Mouse (Mus musculus): ENCODE results near the gene Gpr62. TPM values are rescaled to one million over a fixed set of nuclear protein-coding genes. Genes with fewer than 3 reads are reported as not detected.
A peak's percentile ranks its signal among the peaks of the same experiment; 100 is the strongest.
"Not testable (repeated sequence)": the region's sequence is repeated elsewhere in the genome, so short reads cannot be mapped to it uniquely, and the experiment has no call there.

The Gpr62 gene
- 1 to 10 TPM; 9.0 to 9.6 TPM for total RNA-seq (2021)
- long read RNA-seq, experiment 1, transcript Gpr62-201 (1 exons, 1,977 nt), result major isoform, 14 of 14 reads
- long read RNA-seq, experiment 1, partial matches to known transcripts, result 0 of 14 reads
- long read RNA-seq, experiment 1, other reads (novel, unspliced or antisense), result 0 of 14 reads
- long read RNA-seq, experiment 2, transcript Gpr62-201 (1 exons, 1,977 nt), result major isoform, 12 of 12 reads
- long read RNA-seq, experiment 2, partial matches to known transcripts, result 0 of 12 reads
- long read RNA-seq, experiment 2, other reads (novel, unspliced or antisense), result 0 of 12 reads

DNA sequence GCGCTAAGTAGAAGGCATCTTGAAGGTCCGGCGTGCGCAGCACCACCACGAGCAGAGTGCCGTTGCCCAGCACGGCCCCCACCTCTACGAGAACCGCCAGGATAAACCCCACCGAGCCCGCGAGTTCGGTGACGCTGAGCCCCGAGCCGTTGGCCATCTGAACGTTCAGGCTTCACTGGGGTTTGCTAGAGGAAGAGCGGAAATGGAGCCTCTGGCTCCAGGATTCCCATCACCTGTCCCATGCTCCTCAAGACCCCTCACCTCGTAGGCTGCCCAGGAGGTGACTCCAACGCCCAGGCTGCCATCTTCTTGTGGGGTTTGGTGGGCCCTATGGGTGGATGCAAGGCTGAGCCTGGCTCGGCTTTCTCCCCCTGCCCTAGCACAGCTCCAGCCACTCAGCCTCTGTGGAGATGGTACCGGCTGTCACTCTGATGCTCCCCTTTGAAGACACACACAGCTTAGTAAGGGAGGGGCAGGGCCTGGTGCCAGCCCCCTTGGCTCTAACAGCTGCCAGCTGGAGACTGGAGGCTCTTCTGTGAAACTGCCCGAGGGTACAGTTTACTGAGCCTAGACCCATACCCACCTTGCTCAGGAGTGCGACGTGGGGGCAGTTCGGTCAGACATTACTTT is at the start of gene Gpr62:
TSS of gene Gpr62 (minus strand) at position 368 of the 630 bp plus-strand sequence.
- peak; percentile 53 to 56 for DNase-seq (ENCODE audit: low spot score in 2 of 2)

DNA sequence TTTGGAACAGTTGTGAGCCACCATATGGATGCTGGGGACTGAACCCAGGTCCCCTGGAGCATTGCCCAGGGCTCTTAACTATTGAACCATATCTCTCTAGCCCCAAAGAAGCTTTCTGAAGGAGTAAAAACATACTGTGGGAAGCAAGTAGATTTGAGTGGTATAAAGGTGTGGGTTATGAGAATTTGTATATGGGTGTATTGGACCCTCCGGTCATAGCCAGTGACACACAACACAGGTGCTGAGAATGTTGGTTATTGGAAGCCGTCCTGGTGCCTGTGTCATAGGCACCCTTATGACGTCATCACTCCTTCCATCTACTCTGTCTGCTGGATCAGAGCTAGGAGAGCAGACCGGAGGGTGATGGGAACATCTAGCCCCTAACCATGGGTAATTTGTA is 48.5 kb upstream of the Gpr62 start, which contains the start of gene Iqcf5:
TSS of gene Iqcf5 (plus strand) at position 301 of the 400 bp plus-strand sequence.
- no peak for DNase-seq (ENCODE audit: low spot score in 2 of 2)

DNA sequence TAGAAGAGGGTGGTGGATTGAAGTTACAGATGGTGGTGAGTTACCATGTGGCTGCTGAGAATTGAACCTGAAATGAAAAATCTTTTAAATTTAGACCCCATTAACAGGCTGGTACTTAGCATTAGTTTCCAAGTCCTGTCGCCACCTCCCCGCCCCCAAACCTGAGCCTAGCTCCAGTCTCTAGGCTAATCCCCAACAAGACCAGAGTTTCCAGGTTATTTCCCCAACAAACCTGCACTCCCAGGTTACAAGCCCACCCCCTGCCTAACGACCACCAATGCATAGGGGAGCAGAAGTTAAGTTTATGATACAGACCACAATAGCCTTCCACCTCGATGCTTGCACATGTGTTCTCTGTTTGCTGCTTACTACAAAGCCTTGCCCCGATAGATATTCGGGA is 47.8 kb upstream of the Gpr62 start:
- no peak for DNase-seq (ENCODE audit: low spot score in 2 of 2)

DNA sequence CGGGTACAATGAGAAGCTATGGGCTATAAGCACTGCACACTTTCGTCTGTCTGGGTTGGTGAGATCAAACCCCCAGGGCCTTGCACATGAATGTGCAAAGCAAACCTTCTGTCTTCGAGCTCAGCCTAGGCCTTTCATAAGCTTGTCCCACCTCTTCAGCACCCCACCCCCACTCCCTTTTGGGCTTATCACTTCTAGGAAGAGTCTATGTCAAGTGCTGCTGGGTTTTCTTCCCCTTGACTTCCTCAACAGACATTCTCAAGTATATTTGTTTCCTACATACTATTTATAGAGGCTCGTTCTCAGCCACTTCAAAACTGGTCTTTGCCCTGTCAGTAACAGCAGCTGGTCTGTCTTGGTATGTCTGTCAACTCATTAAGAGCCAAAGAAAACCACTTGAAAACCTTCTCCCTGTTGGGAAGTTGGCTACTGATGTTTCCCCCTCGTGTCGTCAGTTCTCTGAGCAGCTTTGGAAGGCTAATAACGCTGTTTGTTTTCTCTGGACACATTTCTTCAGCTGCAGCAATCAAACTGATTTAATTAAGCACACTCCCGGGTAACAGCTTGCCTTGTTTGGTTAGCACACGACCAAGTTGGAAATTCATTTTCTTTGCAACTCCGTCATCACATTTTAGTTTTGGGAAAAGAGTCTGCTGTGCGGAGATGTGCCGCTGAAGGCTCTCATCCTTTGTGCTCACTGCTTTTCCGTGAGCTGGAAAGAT is 47.2 kb upstream of the Gpr62 start:
- no peak for DNase-seq (ENCODE audit: low spot score in 2 of 2)

DNA sequence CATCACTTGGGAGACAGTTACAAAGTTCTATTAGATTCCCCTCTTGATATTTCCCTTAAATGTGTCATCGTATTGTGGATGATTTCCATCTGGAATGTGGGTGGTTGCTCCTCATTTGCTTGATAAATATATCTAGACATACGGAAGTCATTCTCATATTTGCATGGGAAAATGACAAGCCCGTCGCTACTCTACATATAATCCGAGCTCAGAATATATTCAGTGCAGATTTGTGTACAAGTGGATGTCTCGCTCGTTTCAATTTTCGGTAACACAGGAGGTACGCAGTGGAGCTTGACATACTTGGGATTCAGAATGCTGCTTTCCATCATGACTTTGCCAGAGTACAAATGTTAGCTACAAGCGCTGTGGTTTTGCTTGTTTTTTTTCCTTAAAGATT is 43.6 kb upstream of the Gpr62 start:
- no peak for DNase-seq (ENCODE audit: low spot score in 2 of 2)

DNA sequence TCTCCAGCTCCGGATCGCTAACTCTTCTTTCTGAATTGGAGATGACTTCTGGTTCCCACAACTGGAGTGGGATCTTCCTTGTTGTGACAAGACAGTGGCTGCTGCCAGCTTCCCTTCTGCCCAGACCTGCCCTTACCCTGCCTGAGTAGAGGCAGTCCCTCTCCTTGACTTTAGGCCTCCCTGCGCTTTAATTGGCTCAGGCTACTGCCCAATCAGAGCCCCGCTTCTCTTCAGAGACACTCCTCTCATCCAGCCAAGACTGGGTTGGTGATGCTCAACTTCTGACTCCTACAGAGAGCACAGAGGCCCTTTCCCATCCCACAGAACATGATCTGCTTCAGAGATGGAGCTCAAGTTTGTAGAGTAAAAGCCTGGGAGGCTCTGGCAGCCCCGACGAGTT is 38.5 kb upstream of the Gpr62 start:
- no peak for DNase-seq (ENCODE audit: low spot score in 2 of 2)

DNA sequence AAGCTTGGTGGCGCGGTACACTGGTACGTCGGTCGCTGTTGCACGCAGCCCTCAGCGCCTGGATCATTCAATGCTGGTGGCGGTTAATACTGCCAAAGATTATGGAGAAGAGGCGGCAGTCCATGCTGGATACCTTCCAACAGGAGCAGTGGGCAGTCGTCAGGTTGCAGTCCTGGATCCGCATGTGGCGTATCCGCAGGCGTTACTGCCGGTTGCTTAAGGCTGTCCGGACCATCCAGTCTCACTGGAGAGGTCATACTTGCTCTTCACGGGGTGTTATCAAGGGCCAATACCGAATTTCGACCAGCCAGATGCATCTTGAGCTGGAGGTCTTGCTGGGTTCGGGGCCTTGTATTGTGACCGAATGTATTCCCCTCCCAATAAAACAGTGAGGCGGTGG is 36.1 kb upstream of the Gpr62 start:
- no peak for DNase-seq (ENCODE audit: low spot score in 2 of 2)

DNA sequence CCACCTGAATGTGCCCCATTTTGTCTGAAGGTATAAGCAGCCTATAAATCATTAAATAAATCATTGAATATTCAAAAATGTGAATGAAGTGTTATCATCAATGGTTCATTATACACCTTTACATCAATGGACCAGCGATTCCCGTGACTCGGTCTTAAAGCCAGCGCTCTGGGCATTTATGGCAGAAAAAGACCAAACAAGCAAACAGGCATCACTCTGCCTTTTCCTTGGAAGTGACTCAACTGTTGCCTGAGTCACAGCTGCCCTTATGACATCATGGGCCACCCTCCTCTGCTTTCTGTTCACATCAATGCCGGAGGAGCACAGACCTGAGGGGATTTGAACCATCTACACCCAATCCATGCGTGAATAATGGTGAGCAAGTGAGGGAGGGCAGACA is 33.9 kb upstream of the Gpr62 start, which contains the start of gene Iqcf1:
TSS of gene Iqcf1 (plus strand) at position 301 of the 400 bp plus-strand sequence.
- DNase-seq (ENCODE audit: low spot score in 2 of 2), result no peak

DNA sequence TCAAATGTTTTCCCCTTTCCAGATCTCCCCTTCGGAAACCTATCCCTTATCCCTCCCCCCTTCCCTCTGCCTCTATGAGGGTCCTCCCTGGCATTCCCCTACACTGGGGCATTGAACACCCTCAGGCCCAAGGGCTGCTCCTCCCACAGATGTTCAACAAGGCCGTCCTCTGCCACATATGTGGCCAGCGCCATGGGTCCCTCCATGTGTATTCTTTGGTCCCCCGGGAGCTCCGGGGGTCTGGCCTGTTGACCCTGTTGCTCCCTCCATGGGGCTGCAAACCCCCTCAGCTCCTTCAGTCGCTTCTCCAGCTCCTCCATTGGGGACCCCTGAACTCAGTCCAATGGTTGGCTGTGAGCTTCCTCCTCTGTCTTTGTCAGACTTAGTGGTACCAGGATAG is 21.9 kb upstream of the Gpr62 start:
- DNase-seq (ENCODE audit: low spot score in 2 of 2), result not testable (repeated sequence)

DNA sequence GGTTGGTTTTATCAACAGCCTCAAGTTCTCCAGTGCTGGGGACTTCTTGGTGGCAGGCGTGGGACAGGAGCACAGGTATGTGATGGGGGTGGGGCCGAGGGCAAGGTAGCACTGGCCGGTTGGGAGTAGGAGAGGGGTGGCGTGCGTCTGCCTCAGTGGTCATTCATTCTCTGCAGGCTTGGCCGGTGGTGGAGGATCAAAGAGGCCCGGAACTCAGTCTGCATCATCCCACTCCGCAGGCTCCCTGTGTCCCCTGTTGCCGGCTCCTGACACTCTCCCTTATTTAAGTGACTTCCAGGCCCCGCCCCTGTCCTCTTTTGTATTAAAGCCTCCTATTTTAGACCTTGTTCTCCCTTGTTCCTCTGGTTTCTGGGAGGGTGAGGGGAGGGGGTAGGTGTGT is 19.3 kb upstream of the Gpr62 start:
- no peak for DNase-seq (ENCODE audit: low spot score in 2 of 2)

DNA sequence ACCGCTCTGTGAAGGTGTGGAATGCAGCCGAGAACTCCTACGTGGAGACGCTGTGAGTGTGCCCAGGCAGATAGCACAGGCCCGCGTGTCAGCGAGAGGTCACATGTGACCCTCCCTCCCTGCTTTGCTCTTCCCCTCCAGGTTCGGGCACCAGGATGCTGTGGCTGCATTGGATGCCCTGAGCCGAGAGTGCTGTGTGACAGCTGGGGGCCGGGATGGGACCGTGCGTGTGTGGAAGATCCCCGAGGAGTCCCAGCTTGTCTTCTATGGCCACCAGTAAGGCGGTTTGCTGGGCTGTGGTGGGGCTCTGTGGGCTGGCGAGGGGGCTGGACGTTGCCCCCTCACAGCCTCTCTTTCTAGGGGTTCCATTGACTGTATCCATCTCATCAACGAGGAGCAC is 17.9 kb upstream of the Gpr62 start:
- DNase-seq (ENCODE audit: low spot score in 2 of 2), result no peak

DNA sequence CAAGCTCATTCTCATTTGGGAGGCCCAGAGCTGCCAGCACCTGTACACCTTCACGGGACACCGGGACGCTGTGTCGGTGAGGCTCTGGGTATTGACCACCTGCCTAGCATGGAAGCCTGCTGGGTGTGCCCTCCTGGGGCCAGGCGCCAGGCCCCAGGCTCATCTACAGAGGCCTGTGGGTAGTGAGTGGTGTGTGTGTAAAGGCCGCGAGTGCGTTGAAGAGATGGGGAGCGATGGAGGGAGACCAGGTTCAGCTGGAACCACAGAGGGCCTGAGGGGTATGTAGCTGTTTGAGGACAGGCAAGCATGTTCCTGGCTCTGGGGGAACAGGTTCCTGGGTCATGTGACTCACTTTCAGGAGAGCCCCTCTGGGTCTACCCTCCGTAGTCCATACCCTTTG is 17.4 kb upstream of the Gpr62 start:
- DNase-seq (ENCODE audit: low spot score in 2 of 2), result no peak

DNA sequence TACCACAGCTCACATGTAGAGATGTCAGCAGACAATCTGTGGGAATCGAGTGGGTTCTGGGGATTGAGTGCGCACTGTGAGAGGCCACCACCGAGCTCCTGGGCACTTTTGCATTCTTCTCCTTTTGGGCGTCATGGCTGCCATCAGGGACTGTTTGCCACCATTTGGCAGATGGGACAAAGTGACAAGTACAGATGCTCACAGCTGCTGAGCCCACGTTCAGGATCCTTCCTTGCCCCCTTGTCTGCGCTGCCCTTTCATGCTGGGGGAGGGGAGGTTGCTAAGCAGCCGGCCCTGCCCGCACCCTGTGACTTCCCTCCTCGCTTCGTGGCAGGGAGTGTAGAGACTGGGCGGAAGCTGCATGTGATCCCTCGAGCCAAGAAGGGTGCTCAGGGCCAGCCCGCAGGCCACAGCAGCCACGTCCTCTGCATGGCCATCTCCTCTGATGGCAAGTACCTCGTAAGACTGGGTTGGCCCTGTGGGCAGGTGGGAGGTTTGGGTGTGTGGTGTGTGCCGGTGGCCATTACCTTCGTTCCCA is 16.9 kb upstream of the Gpr62 start:
- no peak for DNase-seq (ENCODE audit: low spot score in 2 of 2)

DNA sequence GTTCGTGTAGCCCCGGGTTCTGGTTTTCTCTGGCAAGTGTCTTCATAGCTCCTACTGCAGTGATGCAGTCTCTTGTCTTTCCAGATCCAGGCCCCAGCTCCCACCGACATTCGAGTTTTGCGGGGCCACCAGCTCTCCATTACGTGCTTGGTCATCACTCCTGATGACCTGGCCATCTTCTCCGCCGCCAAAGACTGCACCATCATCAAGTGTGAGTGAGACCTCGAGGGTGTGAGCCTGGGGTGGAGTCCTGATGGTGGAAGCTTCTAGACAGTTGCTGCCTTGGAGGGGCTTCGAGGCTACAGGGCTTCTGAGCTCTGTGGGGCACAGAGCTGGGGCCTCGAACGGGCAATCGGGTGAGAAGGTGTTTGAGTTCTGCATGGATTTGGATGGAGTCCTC is 15.9 kb upstream of the Gpr62 start:
- DNase-seq (ENCODE audit: low spot score in 2 of 2), result no peak

DNA sequence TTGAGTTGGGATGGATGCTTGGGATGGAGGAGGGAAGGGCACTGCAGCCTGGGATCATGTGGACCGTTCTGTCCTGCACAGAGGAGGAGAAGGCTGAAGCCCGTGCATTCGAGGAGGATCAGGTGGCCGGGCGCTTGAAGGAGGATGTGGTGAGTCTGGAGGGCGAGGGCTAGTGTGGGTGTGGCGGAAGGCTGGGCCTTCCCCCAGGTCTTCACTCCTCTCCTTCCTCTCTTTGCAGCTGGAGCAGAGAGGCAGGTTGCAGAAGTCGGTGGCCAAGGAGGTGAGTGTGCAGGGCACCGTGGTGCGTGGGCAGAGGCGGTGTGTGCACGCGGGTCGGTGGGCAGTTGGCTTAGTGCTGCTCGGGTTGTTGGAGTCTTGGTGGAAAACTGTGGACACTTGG is 15.3 kb upstream of the Gpr62 start:
- peak in 1 of 2 experiments; percentile 0 for DNase-seq (ENCODE audit: low spot score in 2 of 2)

DNA sequence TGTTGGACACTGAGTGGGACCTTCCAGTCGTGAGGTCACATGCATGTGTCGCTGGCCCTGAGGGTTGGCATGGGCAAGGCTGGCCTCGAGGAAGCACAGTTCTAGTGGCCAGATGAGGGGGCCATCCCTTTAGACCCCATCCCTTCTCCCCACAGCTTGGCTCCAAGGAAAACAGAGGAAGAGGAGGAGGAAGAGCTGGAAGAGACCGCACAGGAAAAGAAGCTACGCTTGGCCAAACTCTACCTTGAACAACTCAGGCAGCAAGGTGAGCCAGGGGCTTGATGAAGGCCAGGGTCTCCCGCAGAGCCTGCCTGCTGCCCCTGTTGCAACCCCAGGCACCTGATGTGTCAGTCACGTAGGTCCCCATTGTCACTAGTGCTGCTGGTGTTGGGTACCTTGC is 14.8 kb upstream of the Gpr62 start:
- no peak for DNase-seq (ENCODE audit: low spot score in 2 of 2)

DNA sequence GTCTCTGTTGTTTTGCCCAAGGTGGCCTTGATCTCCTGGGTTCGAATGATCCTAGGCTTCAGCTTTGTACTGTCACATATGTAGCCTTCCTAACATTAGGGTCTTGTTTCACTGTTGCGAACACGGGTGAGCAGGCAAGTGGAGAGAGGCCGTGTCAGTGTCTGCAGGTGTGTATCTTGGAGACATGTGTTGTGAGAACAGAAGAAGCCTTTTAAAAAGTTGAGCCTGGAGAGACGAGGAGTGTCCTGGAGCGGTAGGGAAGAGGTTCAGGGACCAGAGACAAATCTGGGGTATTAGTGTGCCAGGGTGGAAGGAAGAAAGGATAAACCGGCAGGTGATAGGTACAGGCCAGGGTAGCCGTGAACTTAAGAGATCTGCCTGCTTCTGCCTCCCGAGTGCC is 12.4 kb upstream of the Gpr62 start:
- DNase-seq (ENCODE audit: low spot score in 2 of 2), result peak in 1 of 2 experiments; percentile 1

DNA sequence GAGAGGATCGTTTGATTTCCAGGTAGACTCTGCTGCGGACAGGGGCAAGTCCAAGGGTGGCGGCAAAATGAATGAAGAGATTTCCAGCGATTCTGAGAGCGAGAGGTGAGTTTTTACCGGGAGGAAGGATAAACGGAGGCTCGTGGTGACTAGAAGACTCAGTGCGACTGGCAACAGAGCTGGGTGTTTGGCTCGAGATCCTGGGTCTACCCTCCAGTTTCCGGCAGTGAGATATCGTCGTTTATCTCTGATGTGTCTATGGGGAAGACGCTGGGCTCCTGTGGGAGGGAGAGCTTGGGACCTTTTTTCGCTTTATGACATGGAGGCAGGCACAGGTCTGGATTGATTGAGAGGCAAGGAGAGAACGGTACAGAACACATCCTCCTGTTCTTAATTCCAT is 11.9 kb upstream of the Gpr62 start:
- DNase-seq (ENCODE audit: low spot score in 2 of 2), result peak in 1 of 2 experiments; percentile 1

DNA sequence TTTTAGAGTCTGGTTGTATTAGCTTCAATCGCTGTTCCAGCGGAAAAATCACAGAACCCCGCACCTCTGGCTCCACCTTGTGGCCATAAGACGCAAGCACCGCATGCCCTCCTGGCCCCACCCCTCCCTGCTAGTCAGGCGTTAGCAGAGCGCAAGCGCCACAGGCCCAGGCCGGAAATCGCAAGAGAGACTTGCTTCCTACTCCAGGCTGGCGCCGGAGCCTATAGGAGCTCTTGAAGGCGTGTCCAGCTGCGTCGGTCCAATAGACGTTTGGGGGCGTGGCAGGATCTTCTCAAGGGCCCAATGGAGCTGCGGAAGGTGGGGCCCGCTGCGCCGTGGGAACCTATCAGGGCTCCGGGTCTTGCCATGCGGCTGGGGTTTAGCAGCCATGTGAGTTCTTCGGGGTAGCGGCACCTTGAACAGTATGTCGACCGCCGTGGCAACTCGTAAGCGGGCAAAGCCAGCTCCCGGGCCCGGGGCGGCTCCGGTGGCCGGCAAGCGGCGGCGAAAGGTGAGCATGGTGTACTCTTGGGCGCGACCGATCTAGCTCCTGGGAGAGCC is 11.3 kb upstream of the Gpr62 start, which contains the start of gene Parp3:
TSS of gene Parp3 (minus strand) at position 26 of the 561 bp plus-strand sequence.
- DNase-seq (ENCODE audit: low spot score in 2 of 2), result peak; percentile 97 to 99

DNA sequence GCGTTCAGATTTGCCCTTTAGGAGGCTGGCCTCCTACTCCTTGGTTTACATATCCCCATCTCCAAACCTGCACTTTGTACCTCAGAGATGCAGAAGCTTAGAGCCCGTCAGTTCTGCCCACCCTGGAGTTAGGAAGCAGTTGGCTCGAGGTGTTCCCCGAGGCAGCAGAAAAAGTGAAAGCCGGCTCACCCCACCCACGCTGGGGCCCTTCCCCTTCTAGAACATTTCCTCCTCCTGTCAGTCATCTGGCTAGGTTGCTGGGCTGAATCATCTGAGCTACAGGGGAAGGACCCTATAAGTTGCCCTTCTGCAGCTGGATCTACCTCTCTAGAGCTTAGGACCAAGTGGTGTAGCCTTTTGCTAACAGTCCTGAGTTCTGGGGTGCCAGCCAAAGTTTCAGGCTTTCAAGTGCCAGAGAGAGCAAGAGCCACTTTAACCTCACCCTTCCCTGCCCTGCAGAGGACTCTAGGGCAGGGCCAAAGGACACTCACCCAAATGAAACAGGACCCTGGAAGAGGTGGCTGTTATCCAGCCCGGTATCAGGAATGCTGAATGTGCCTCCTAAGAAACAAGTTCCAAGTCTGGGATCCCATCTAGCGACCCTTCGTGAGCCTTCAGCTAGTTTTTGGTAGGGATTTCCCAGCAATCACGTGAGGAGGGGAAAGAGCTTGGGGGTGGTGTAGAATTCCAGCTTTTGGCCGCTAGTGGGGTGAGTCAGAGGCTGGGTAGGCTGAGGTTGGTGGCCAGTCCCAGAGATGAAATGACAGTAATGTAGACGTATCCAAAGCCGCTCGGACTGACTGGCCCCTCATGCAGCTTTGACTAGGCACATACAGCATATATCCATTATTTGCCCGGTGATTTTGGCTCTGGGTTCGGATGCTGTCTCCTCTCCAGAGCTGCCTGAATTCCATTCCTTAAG is 10.5 kb upstream of the Gpr62 start:
- DNase-seq (ENCODE audit: low spot score in 2 of 2), result peak; percentile 19 to 25
